Mouse (Mus musculus) hematopoietic stem cell, adult 5-6 weeks (primary cell): Measurements from ENCODE around the gene Tmem59. TPM values are rescaled to one million over a fixed set of nuclear protein-coding genes. Genes with fewer than 3 reads are reported as not detected.

Experiments used
- ATAC-seq, 2 experiments: fragments of 125-278 bp in 1 of 2; replicated peaks in 1 of 2; 2 replicates each; pipeline ENCODE4 v1.8.0; 2016 to 2017; ENCODE audit warnings: inconsistent platforms in 2 of 2, mild to moderate bottlenecking in 2 of 2, moderate number of reproducible peaks in 2 of 2, low read depth in 1 of 2, moderate TSS enrichment in 1 of 2; ENCODE audit not compliant: low FRiP score in 2 of 2, poor library complexity in 2 of 2, severe bottlenecking in 2 of 2, insufficient read depth in 1 of 2, low TSS enrichment in 1 of 2
- total RNA-seq: library from RNA; stranded (forward); fragments of 172-1452, 232-1000 nt; gene quantifications from 2 replicates; pipeline ENCODE4 v1.2.3, GENCODE M21; 2017

Tmem59 gene
- total RNA-seq = 165 and 184 TPM in 2 replicates

- ATAC-seq = peak; percentile 88 to 91
Measured at GRCm38 (mm10) chr4:107178182-107178829, at the start of gene Tmem59. Tmem59 (plus strand) TSS chr4:107178399.

GRCm38 (mm10) chr4:107129373-107129772 lies 48.8 kb upstream of the Tmem59 start:
- ATAC-seq = no peak

- ATAC-seq = no peak
Measured at GRCm38 (mm10) chr4:107130534-107130933, 47.7 kb upstream of the Tmem59 start.

GRCm38 (mm10) chr4:107134891-107135290 lies 43.3 kb upstream of the Tmem59 start:
- ATAC-seq = no peak

GRCm38 (mm10) chr4:107135663-107136062 lies 42.5 kb upstream of the Tmem59 start:
- no peak for ATAC-seq

GRCm38 (mm10) chr4:107136531-107136930 lies 41.7 kb upstream of the Tmem59 start:
- ATAC-seq = no peak

GRCm38 (mm10) chr4:107138948-107139835 lies 39.0 kb upstream of the Tmem59 start:
- no peak for ATAC-seq

- peak; percentile 81 for ATAC-seq
Measured at GRCm38 (mm10) chr4:107139836-107140631, 38.2 kb upstream of the Tmem59 start.

- ATAC-seq = no peak
Measured at GRCm38 (mm10) chr4:107143511-107143910, 34.7 kb upstream of the Tmem59 start.

GRCm38 (mm10) chr4:107150991-107151390 lies 27.2 kb upstream of the Tmem59 start:
- no peak for ATAC-seq

GRCm38 (mm10) chr4:107152571-107152970 lies 25.6 kb upstream of the Tmem59 start:
- ATAC-seq = no peak

GRCm38 (mm10) chr4:107156983-107157401 lies 21.2 kb upstream of the Tmem59 start:
- ATAC-seq = no peak

- ATAC-seq = no peak
Measured at GRCm38 (mm10) chr4:107159166-107159773, 18.9 kb upstream of the Tmem59 start.

GRCm38 (mm10) chr4:107160181-107160580 lies 18.0 kb upstream of the Tmem59 start:
- no peak for ATAC-seq

- no peak for ATAC-seq
Measured at GRCm38 (mm10) chr4:107163341-107163740, 14.9 kb upstream of the Tmem59 start.

- ATAC-seq = peak; percentile 80 to 82
Measured at GRCm38 (mm10) chr4:107163756-107164587, 14.2 kb upstream of the Tmem59 start.

GRCm38 (mm10) chr4:107166700-107167099 lies 11.5 kb upstream of the Tmem59 start:
- no peak for ATAC-seq
